Mouse (Mus musculus): ENCODE measurements around the gene Prf1.

Prf1 gene

GRCm38 (mm10) chr10:61297477-61297876 lies at the start of gene Prf1:
Prf1 (plus strand) TSS chr10:61297833.
- DNase-seq (ENCODE audit: low spot score in 2 of 2): no peak

- no peak for DNase-seq (ENCODE audit: low spot score in 2 of 2)
Measured at GRCm38 (mm10) chr10:61248596-61249114, 49.0 kb upstream of the Prf1 start.

- DNase-seq (ENCODE audit: low spot score in 2 of 2): no peak
Measured at GRCm38 (mm10) chr10:61249951-61250350, 47.7 kb upstream of the Prf1 start.

- peak; percentile 23 to 39 for DNase-seq (ENCODE audit: low spot score in 2 of 2)
Measured at GRCm38 (mm10) chr10:61254761-61255160, 42.9 kb upstream of the Prf1 start.

GRCm38 (mm10) chr10:61255190-61255589 lies 42.4 kb upstream of the Prf1 start:
- DNase-seq (ENCODE audit: low spot score in 2 of 2): no peak

- DNase-seq (ENCODE audit: low spot score in 2 of 2): no peak
Measured at GRCm38 (mm10) chr10:61256665-61257064, 41.0 kb upstream of the Prf1 start.

- DNase-seq (ENCODE audit: low spot score in 2 of 2): peak; percentile 46 to 52
Measured at GRCm38 (mm10) chr10:61258131-61258530, 39.5 kb upstream of the Prf1 start.

- DNase-seq (ENCODE audit: low spot score in 2 of 2): no peak
Measured at GRCm38 (mm10) chr10:61261229-61262156, 36.1 kb upstream of the Prf1 start.

GRCm38 (mm10) chr10:61263606-61264005 lies 34.0 kb upstream of the Prf1 start:
- DNase-seq (ENCODE audit: low spot score in 2 of 2): no peak

- no peak for DNase-seq (ENCODE audit: low spot score in 2 of 2)
Measured at GRCm38 (mm10) chr10:61267378-61267777, 30.3 kb upstream of the Prf1 start.

GRCm38 (mm10) chr10:61272089-61272626 lies 25.5 kb upstream of the Prf1 start:
- DNase-seq (ENCODE audit: low spot score in 2 of 2): no peak

- no peak for DNase-seq (ENCODE audit: low spot score in 2 of 2)
Measured at GRCm38 (mm10) chr10:61272631-61273030, 25.0 kb upstream of the Prf1 start.

- no peak for DNase-seq (ENCODE audit: low spot score in 2 of 2)
Measured at GRCm38 (mm10) chr10:61273081-61273843, 24.4 kb upstream of the Prf1 start, which contains the start of gene Adamts14. Adamts14 (minus strand) TSS chr10:61273438.

- DNase-seq (ENCODE audit: low spot score in 2 of 2): no peak
Measured at GRCm38 (mm10) chr10:61273844-61274215, 23.8 kb upstream of the Prf1 start.

GRCm38 (mm10) chr10:61274532-61274931 lies 23.1 kb upstream of the Prf1 start:
- no peak for DNase-seq (ENCODE audit: low spot score in 2 of 2)

GRCm38 (mm10) chr10:61275669-61276110 lies 21.9 kb upstream of the Prf1 start:
- DNase-seq (ENCODE audit: low spot score in 2 of 2): no peak

GRCm38 (mm10) chr10:61277051-61277450 lies 20.6 kb upstream of the Prf1 start:
- DNase-seq (ENCODE audit: low spot score in 2 of 2): no peak

GRCm38 (mm10) chr10:61277918-61278674 lies 19.5 kb upstream of the Prf1 start:
- DNase-seq (ENCODE audit: low spot score in 2 of 2): no peak

- DNase-seq (ENCODE audit: low spot score in 2 of 2): no peak
Measured at GRCm38 (mm10) chr10:61281115-61281514, 16.5 kb upstream of the Prf1 start.

GRCm38 (mm10) chr10:61284309-61284708 lies 13.3 kb upstream of the Prf1 start:
- DNase-seq (ENCODE audit: low spot score in 2 of 2): no peak

- DNase-seq (ENCODE audit: low spot score in 2 of 2): no peak
Measured at GRCm38 (mm10) chr10:61285271-61285670, 12.4 kb upstream of the Prf1 start.
